Mouse (Mus musculus) cerebellum, postnatal 4 days (tissue): ENCODE measurements at regions not wholly inside any gene's neighbourhood (a gene's known extent, or its start where the extent isn't known, plus 50 kb on each side); places are given as distances from the start of the nearest gene placed in this dataset.
A peak's percentile ranks its signal among the peaks of the same experiment; 100 is the strongest.

ENCODE experiments used
- DNase-seq, 2 experiments: peaks; one replicate each; pipeline ENCODE4 v3.0.0; 2022; ENCODE audit warnings: low spot score in 2 of 2, mixed read lengths in 1 of 2

DNA sequence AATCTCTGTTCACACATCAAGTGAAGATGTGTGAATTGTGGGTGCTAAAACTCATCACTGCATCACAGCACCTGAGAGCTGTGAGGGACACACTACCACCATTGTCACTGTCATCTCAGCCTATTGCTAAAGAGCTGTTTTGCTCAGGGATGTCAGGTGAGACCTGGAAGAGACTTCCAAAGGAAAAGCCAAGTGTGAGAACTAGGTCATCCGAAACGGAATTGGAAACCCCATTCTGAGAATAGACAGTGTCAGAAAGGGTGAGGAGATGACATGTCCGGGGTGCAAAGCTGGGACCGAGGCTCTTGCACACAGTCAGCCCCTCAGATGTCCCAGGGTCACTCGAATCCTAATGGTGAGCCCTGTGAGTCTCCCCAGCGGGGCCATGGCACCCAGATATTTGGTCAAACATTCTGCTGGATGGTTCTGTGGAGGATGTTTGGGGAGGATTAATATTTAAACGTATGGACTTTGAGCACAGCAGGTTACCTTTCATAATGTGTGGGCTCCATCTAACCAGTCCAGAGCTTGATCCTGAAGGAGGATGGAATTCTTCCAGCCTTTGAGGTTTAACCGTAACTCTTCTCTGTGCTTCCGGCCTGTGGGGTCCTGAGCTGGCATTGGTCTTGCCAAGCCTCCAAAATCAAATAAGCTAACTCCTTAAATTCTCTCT is 150.3 kb downstream of the Rpl14 start:
- DNase-seq = no peak

DNA sequence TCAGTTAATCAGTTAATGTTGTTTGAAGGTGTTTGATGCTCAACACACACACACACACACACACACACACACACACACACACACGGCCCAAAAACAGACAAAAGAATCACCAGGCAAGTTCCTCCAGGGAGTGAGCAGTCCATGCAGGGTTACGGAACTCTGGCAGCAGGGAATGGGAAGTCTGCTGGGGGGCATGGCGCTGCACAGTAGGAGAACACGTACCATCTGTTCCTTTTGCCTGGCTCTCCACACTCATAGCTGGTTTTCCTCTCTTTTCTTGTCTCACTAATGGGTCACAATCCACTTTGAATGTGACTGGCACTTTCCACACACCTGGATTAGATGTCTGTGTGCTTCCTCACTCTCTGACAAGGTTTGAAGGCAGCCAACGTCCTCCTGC is 151.8 kb downstream of the Rpl14 start:
- no peak for DNase-seq

DNA sequence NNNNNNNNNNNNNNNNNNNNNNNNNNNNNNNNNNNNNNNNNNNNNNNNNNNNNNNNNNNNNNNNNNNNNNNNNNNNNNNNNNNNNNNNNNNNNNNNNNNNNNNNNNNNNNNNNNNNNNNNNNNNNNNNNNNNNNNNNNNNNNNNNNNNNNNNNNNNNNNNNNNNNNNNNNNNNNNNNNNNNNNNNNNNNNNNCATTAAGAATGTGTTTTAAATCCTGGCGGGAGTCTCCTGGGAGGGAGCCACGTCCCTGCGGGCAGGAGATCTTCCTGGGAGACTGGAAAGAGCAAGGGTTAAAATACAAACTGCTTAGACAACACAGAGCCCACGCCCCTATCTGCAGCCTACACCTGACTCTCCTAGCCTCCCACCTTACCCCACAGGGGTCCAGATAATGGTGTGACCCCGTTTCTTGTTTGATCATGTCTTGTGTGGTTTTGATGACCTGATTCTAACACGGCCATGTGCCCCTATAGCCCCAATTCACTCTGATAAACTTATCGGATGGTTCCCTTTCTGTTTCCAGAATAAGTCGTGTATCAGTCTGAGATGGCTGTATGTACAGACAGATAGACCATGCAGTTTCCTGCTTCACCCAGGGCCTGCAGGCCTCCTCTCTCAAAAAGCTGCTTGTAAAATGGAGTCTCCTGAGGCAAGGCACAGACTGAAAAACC is 160.8 kb downstream of the Rpl14 start:
- DNase-seq = no peak

DNA sequence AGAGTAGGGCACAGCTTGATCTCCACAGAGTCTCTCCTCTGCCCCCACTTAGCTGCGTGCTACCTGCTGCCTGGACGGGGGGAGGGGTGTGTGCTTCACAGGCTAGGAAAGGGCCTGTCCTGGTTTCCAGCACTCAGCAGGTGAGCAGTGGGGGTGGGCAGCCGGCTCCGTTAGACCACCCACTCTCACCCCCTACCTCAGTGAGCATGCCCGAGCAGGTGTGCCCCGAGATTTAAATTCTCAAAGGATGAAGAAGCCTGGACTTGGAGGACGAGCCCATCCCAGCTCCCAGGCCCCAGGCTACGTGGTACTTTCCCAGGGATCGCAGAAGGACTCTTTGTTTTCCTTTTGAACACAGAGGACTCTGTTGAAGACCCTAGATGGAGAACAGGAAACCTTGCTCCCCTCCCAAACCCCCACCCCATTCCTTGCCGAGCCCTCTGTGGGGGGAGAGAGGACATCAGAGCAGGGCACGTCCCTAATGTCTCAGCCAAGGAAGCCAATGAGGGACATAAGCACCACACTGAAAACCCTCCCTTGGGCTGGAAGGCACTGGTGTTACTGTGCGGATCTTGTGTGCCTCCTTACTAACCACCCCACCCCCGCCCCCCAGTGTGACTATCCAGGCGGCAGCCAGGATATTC is 161.5 kb downstream of the Rpl14 start:
- no peak for DNase-seq

DNA sequence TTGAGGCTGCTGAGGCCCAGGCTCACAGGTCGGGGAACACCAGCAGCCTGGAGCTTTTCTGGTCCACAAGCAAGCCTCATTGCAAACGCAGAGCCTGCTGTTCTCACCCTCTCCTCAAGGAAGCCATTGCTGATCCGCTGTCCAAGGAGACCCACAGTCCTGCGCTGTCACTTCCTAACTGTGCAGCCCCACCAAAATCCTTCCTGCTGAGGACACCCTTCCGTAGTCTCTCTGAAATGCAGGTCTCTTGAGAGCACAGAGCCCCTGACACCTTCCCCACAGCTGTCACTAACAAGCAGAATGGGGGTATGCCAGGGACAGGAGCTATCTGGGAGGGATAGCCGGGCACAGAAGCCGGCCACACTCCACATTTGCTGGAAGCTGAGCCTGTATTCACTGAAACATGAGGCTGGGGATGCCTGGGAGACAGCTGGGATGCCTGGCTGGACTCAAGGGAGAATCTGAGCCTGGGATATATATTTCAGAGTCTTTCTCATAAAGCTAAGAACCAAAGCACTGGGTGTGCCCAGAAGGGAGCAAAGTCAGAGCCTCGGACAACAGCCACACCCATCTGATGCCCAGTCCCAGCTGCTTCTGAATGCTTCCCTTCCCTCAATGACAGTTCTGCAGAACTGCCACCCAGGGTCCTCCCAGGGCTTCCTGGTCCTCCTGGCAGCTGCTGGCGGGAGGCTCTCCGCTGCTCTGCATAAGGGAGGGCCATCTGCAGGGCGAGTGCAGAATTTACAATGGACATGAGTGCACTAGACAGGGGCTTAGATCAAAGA is 162.6 kb downstream of the Rpl14 start:
- peak in 1 of 2 experiments; percentile 26 for DNase-seq

DNA sequence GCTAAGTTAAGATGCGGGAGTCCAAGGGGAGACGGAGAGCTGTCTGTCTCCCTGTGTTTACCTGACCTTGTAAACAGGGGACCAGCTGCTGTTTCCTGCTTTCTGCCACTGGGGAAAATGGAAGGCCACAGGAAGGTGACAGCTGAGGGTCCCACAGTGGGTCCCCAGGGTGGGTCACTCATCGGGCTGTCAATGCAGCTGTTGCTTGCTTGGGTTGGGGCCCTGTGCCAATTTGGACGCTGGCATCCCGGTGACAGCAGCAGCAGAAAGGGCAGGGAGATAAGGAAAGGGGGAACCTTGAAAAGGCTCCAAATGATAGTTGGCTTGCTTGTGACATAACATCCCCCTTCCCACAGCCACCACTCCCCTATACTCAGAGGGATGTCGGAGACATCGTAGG is 164.0 kb downstream of the Rpl14 start:
- DNase-seq = no peak

DNA sequence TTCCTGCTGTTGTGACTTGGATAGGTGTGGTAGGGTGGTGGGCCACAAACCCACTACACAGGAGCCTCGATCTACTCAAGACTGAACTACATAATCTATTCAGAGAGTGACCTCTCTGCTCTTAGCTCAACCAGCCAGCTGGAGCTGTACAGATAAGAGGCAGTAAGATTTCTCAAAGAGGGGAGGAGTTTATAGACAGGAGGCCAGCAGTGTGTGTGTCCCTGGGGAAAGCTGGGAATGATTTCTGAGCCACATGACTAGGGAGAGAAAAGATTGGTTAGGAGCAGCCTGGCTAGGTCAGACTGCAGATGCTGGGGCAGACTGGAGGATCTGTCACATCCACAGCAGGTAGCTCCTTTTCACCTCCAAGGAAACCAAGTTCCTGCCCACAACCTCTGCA is 166.7 kb downstream of the Rpl14 start:
- no peak for DNase-seq

DNA sequence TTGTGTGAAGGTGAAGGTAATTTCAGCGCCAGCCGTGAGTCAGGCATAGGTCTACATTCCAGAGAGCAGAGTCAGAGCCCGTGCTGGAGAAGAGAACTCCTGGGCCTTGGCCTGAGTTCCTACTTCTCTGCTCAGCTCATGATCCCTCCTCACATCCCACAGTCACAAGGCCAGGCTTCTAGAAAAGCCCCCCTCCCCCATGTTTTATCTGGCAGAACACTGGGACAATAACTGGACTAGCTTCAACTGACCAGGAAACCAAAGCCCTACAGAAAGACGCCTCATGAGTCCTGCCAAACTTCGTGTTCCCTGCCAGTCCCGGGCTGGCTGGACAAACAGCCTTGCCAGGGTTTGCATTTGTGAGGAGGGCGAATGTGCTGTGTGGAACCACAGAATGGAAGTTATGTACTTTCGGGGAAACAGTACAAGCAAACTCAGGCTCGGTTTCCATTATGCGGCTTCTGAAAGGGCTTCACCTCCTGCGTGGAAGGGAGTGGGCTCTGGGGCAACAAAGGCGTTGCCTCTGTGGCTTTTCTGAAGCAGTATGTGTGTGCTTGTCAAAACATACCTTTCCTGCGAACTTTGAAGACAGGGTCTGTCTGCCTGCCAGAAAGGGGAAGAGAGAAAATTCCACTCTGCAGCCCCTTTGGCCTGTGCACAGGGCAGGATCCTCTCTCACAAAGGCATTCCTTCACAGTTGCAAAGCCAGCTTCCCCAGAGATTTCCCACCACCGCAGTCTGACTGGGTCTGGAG is 168.1 kb downstream of the Rpl14 start:
- DNase-seq = peak in 1 of 2 experiments; percentile 30

DNA sequence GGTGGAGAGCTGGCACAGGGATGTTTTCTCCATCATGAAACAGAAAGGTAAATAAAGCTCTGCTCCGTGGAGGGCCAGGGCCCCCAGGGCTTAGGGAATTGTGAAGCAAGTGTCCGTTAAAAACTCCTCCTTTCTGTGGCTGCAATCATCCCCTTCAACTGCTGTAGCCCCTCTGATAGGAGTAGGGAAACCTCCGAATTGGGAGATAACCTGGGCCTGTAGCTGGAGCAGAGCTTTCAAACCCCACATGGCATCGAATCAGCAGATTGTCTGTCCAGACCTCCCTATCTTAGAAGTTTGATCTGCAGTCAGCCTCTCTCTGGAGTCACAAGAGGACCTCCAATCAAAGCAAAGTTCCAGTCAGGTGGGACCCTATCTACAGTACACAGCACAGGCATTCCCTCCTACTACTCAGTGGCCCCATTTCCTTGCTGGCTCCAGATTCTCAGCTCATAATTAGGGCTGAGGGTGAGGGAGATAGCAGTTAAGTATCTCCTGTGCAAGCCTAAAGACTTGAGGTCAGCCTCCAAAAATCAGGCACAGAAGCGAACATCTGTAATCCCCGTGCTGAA is 168.8 kb downstream of the Rpl14 start:
- no peak for DNase-seq

DNA sequence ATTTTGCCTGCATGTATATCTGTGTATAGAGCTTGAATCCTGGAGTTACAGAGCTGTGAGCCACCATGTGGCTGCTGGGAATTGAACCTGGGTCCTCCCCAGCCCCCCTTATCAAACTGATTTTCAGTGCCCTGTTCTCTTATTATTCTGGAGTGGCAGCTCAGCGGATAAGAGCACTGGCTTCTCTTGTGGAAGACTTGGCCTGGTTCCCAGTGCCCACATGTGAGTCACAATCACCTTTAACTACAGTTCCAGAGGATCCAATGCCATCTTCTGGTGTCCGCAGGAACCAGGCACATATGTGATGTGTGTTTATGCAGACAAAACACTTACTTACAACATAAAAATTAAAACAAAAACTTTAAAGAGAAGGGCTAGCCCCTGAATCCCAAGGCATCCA is 170.3 kb downstream of the Rpl14 start:
- DNase-seq = no peak

DNA sequence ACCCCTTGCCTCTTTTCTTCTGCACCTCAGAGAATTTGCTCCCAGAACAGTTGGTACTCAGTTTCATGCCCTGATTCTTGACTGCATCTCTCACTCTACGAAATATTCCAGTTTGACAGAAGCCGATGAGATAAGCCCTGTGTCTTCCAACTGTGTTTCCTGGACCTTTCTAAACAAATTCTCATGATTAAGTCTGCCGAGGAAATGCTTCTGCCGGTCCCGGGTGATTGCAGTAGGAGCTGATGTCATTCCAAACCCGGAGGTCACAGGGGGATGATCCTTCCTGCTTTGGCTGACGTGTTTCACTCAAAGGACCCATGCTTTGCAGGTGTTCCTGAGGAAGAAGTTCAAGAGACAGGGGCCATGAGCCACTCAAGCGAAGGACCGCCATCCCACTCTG is 172.2 kb downstream of the Rpl14 start:
- DNase-seq = no peak

DNA sequence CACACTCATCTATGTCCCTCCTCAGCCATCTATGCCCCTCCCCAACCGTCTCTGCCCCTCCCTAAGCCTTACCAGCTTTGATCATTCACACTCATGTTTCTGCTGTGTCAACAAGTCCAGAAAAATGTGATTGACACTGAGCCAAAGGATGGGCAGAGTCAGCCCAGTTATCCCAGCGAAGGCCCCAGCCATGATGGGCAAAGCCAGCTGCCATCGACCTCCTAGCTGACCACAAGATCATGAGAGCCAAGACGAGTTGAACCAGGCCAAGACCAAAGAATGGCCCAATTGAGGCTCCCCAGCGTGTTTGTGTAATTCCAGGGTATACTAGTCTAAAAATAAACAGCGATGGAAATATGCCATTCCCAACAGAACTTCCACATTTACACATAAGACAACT is 174.4 kb downstream of the Rpl14 start:
- DNase-seq = no peak

DNA sequence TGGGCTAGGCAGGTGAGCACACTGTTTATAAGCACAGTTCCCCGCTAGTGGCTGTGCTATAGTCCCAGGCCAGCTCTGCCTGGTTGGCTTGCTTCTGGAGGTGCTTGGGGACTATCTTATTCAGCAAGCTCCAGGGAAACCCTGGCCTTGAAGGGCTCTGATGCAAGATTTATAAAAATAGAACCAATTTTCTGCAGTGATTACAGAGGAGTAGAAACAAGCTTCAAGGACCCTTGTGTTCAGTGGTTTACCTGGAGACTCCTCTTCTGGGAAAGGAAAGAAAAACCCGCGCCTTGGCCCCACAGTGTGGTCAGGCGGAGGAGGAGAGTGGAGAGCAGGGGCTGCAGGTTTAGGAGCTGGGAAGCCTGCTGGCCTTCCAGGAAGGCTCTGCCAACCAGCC is 178.2 kb upstream of the Ctnnb1 start:
- DNase-seq = no peak

DNA sequence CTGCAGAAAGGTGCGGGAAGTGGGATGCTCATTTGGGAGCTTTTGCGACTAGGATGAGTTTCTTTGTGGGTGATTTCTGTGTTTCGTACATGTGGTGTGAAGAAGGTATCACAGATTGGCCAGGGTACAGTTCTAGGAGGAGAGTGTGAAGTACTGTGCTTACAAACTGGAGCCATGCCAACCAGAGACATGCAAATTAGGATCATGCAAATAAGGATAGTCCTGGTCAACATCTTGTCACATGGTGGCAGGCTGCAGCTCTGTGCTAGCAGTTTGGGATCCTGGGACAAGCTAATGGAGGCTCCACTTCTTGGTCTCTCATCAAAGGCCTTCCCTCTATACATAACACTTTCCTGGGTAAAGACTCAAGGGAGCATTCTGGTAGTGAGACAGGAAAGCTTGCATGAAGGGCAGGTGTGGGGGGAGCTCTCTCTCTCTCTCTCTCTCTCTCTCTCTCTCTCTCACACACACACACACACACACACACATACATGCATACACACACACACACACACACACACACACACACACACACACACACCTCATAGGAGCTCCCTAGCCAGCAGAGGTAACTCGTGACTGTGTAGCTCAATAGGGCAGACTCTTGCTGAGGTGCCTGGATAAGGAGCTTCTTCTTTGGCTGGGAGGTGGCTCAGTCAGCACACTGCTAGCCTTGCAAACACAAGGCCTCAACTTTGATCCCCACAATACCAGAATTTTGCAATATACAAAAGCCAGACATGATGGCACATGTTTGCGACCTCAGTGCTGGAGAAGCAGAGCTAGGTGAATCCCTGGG is 177.1 kb upstream of the Ctnnb1 start:
- no peak for DNase-seq

DNA sequence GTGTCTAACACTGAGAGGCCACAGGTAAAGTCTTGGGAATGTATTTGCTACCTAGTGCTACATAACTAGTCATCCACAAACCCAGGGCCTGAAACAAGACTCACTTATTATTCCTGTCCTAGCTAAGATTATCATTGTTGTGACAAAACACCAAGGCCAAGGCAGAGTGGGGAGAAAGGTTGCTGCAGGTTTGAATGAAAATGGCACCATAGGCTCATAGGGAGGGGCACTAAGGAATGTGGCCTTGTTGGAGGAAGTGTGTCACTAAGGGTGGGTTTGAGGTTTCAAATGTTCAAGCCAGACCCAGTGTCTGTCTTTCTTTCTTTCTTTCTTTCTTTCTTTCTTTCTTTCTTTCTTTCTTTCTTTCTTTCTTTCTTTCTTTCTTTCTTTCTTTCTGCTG is 174.9 kb upstream of the Ctnnb1 start:
- no peak for DNase-seq

DNA sequence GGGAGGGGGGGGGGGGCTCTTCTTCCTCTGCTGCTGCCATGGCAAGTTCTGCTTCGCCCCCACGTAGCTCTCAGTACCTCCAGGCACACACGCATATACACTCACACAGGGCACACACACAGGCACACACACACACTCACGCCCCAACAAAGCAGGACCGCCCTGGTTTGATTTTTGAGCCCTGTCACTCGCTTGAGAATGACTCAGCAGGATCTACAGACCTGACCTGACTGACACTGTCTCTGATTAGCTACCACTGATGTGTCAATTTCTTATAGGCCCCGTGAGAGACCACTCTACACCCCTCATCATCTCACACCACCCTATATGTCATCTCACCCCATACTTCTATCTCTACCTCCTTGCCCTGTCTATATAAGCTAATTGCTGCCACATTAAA is 173.5 kb upstream of the Ctnnb1 start:
- no peak for DNase-seq

DNA sequence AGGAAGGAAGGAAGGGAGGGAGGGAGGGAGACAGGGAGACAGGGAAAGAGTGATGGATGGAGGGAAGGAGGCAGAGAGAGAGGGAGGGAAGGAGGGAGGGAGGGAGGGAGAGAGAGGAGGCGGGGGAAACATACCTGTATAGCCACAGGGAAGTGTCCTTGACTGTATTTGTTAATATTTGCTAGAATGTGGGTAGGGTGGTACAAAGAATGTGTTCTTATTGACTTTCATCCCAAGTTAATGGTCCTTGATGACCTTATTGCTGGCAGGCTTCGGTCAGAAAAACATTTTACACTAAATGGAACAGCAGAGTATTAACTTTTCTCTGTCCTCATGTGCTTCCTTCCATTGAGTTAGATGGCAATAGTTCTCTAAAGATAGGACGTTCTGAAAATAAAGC is 171.0 kb upstream of the Ctnnb1 start:
- no peak for DNase-seq

DNA sequence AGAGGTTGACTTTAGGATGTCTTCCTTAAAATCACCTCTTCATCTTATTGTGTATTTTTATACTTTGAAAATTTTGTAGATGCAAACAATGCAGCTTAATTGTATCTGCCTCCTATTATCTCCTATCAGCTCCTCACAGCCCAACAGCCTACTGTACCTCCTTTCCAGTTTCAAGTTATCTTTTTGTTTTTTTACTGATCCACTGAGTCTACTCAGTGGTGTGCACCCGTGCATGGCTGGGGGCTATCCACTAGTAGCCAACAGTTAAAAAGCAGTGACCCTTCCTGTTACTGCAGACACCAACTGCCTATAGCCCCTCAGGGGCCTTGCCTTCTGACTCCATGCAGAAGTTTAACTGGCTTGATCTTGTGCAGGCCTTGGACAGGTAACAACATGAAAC is 170.4 kb upstream of the Ctnnb1 start:
- no peak for DNase-seq

DNA sequence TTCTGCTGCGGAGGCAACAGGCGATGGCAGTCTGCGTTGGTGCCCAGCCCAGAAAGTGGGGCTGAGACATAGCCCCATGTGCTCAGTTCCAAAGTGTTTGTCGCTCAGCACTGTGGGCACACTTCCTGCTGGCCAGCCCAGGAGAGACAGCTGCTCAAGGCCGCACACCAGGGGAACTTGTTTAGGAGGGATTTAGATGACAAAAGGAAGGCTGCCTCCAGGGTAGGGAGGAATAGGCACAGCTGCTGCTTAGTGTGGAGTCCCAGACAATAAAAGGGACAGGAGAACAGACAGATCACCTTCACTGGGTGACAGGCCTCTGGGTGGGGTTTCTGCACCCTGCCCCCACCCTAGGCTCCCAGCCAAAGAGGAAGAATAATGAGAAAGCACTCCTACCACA is 169.2 kb upstream of the Ctnnb1 start:
- DNase-seq = peak in 1 of 2 experiments; percentile 58

DNA sequence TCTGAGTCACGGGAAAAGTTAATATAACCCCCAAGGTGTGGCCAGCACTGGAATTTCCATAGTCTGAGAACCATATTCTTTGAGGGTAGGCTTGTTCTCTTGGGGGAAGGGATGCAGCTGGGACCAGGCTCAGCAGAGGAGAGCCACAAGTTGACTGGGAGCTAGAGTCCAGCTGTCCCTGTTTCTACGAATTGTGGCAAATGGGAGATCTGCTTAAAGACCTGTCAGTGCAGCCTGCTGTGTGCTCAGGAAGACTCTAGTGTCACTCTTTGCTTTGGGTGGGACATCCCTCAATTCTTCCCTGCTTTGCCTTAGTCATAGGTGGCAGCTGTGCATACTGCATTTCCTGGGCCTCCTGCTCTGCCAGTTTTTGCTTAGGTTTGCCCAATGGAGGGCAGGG is 165.2 kb upstream of the Ctnnb1 start:
- DNase-seq = no peak

DNA sequence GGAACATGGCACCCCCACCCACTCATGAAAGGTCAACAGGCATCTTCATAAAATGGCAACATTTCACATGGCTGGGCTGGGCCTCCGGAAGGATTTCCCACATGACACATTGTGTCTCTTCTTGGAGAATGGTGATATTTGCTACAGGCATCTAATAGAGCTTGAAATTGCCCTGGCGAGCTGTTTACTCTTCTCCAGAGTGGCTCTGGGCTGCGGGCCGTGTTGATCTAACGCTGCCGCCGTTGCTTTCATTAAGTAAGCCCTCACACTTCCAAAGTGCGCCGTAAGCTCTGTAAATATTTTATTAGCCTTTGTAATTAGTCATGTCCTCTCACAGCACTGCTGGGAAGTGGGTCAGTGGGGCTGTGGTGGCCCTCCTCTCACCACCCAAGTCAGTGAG is 164.4 kb upstream of the Ctnnb1 start:
- no peak for DNase-seq
